Mouse (Mus musculus): Measurements from ENCODE around the gene Tpsg1.

Tpsg1 gene

DNA sequence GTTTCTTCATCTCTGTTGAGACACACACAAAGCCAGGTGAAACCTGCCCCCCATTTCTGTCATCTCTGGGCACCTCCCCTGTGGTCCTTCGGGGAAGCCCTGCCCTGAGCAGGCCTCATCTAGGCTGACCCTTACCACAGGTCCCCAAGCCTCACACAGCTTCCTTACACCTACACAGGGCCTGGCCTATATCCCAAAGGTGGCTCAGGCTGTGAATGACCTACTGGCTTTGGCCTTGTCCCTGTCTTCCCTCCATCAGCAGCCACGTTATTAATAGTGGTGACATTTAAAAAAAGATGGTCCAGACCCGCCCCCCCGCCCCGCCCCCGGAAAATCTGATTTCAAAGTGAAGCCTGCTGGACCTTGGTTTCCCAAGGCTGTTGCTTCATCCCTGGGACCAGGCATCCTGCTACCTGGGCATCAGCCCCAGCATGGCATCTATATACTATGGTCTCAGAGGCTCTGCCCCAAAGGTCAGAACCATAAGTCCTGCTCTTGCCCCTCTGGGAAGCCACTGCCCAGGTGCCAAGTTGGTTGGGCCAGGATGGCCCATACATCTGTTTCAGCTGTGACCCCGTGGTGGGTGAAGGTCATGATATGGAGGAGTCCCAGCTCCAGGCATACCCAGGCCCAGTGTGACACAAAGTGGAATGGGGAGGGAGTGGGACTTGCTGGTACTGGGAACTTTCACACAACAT, 39.4 kb downstream of the Tpsg1 start:
- no peak for DNase-seq

DNA sequence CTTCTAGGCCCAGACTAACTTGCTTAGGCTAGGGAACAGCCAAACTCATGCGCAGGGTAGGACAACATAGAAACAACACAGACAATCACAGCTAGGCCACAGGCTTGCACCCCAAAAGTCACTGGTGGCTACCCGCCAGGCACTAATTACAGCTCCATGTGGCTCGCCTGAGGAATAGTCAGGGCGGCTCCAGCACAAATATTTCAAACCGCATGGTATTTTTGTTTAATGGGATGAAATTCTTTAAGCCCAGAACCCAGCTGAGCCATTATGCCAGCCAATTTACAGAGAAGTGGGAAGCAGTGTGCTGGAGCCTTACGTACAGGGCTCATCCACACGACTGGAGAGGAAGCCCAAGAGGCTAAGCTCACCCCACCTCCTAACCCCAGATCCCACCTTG, 40.5 kb downstream of the Tpsg1 start:
- DNase-seq, result no peak

DNA sequence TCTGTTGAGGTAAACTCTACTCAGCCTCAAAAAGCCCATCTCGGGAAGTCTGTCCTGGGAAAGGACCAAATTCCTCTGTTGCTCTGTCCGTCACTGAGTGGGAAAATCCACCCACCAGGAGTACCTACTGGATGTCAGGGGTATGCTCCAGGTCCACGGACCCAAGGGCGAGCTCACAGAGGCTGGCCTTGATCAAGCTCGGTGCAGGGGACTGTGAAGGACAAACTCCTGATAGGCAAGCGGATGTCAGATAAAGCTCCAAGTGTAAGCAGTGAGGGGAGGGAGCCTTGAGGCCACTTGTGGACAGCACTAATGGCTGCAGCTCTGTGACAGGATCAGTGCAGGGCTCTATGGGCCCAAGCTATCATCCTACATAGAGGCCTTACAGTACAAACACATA, 41.1 kb downstream of the Tpsg1 start:
- no peak for DNase-seq

DNA sequence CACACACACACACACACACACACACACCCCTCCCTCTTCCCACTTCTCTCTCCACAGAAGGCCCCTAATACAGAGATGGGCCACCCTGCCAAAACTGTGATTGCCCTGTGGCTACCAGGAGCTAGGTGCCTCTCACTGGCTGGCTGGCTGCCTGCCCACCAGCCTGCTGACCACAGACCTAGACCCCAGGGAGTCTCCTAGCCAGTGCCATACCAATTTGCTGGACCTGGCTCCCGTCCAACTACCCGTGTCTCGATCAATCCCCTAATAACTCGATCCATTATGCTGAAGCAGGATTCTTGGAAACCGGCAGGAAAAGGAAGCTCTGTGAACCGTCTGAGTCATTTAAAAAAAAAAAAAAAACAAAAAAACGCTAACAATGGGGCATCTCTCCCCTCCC, 41.7 kb downstream of the Tpsg1 start:
- peak in 1 of 2 experiments; percentile 18 for DNase-seq

DNA sequence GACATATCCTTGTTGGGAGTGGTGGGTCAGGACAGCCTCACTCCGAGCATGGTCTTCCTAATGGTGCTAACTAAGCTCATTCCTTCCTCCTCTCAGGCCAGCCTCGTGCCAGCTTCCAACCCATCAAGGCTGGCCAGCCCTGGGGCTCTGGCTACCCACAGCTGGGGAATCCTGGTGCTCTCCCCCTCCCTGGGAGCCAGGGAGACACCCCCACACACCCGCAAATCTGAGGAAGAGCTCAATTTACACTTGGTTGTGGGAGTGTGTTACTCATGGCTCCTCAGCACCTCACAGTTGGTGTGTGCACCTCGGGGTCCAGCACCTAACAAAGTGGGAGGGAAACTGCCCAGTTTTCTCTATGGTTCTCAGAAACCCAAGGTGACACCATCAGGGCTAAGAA, 42.2 kb downstream of the Tpsg1 start:
- DNase-seq, result no peak

DNA sequence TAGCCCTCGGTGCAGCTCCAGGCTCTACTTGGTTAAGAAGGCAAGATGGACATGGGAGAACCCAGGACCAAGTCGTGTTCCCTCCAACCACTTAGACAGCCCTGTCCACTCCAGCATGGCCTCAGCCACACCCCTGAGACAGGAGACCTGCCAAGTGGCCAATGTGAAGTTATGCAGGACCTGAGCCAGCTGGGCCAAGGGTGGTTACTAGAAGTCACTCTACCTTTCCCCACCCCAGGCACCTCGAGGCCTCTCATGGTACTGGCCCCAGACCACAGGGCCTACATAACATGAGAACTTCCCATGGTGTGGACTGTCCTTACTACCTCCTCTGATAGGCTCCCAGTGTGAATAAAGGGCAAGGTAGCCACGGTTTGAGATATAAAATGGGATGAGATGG, 45.1 kb downstream of the Tpsg1 start:
- DNase-seq, result peak; percentile 78 to 82

DNA sequence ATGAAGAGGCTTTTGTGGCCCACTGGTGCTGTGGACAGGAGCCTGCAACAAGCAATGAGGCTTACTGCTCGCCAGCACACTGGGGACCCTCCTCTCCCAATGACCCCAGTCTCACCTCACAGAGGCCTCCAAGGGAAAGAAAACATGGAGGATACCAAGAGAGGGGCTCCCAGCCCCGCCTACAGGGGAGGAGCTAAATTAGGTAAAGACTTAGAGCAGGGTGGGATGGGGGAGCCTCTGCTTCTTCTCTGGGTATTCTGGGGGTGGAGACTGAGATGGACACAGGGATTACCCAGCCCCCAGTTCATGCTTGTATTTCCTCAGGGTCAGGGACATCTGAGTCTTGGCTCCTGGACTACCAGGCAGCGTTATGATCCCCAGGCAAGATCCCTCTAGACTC, 45.8 kb downstream of the Tpsg1 start:
- no peak for DNase-seq

DNA sequence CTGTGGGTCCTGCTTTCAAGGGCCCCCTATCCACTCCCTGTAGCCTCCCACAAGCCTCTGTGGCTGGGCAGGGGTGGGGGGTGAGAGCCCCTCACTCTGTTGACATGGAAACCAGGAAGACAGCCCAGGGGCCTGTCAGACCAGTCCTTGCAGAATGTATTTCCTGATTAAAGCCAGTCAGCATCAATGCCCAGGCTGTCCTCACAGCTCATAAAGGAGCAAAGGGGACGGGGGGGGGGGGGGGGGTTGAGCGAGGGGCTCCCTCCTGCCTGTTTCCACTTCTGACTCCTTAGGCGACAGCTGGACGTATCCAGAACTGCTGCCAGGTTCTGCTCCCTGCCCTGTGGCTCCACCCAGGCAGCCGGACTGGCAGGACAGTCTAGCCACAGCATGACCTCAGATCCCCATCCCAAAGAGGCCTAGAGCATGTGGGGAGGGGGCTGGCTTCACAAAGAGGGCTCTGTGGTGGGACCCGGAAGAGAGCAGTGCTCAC, 46.4 kb downstream of the Tpsg1 start:
- no peak for DNase-seq

DNA sequence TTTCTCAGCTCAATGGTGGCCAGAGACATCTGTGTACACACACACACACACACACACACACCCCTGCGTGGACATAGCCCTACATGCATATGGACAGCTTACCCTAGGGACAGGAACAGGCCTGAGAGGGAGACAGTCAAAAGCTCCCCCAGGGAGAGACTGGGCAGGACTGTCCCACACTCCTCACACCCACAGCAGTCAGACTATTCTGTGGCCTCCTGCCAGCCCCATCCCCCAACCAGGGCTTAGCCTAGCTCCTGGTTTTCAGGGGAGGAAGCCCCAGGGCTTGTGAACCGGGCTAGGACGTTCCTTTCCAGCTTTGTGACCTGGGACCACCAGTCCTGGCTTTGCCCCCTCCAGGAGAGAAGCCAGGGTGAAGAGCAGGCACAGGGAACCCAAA, 47.1 kb downstream of the Tpsg1 start:
- DNase-seq, result no peak

DNA sequence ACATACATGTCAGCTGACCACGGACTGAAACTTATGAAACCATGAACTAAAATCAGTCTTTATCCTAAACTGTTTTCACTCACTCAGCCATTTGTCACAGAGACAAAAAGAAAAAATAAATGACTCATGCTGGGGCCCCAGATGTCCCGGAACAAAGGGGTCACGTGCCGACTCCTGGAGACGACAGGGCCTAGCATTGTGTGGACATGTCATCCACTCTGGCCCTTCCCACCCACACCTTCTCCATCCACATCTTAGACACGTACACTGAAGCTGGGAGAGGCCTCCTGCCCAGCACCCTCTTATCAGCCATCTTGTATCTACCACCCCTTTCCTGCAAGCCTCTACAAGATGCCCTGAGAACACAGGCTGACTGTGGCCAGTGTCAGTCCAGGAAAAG, 48.9 kb downstream of the Tpsg1 start:
- no peak for DNase-seq

DNA sequence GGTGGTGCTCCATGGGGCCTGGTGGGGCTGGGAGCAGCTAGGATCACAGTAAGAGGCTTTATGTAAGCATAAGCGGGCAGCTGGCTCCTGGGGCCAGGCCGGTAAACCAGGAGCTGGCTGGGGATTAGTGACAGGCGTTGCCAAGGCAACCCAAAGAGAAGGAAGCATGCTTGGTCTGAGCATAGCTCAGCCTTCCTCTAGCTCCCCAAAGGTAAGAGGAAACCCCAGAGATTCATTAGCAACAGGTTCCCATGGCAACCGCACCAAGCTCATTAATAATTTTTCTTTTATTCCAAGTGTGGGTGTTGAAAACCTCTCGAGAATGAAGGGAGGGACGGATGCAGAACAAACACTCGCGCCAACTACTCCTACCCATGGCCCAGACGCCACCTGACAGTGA, 49.9 kb downstream of the Tpsg1 start:
- no peak for DNase-seq

DNA sequence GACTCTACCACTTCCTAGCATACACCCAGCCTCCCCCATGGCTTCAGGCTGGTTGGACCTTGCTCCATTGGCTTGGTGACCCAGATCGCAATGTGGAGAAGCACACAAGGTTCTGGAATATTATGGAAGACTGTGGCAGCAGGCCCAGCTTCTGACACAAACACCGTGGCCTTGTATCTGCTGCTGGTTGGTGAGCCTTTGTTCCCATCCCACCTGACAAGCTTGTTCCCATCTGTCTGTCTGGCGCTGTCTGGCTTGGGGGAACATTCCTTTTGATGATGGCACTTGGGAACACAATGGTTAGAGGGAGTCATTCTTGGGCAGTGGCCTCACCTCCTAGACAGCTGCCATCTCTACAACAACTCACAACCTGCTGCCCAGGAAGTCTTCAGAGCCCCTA, 51.9 kb downstream of the Tpsg1 start:
- DNase-seq, result no peak
